Mouse (Mus musculus) embryonic facial prominence, embryonic 14.5 days (tissue): ENCODE data around the gene Pmp22. TPM values are rescaled to one million over a fixed set of nuclear protein-coding genes. Genes with fewer than 3 reads are reported as not detected.

ENCODE experiments used
- ATAC-seq: fragments of 200-750 bp; cut with Nextera tagmentation; 2 replicates; pipeline ENCODE4 v1.8.0; 2017; ENCODE audit warnings: low read depth, moderate number of reproducible peaks, moderate TSS enrichment
- DNase-seq: peaks from one replicate; pipeline ENCODE4 v3.0.0-alpha.2; 2015; ENCODE audit warnings: low spot score
- H3K27ac ChIP-seq: fragments of 300-500 bp; sonication (generic); replicated peaks from 2 replicates; pipeline ENCODE4 v1.5.1; 2014; ENCODE audit warnings: low read depth, mild to moderate bottlenecking, low read length, moderate library complexity
- H3K27me3 ChIP-seq: fragments of 300-500 bp; sonication (generic); replicated peaks from 2 replicates; pipeline ENCODE4 v1.6.1; 2014; ENCODE audit warnings: low read length; ENCODE audit not compliant: control insufficient read depth, insufficient read depth
- H3K36me3 ChIP-seq: fragments of 300-500 bp; sonication (generic); 2 replicates; pipeline ENCODE4 v1.6.1; 2014; ENCODE audit warnings: low read length, mixed read lengths; ENCODE audit not compliant: control insufficient read depth, insufficient read depth
- H3K4me1 ChIP-seq: fragments of 300-500 bp; sonication (generic); 2 replicates; pipeline ENCODE4 v1.6.1; 2014; ENCODE audit warnings: antibody characterized with exemption, low read length; ENCODE audit not compliant: control insufficient read depth, insufficient read depth
- H3K4me2 ChIP-seq: fragments of 300-500 bp; sonication (generic); 2 replicates; pipeline ENCODE4 v1.6.1; 2014; ENCODE audit warnings: low read depth, mild to moderate bottlenecking, low read length, moderate library complexity, mixed read lengths
- H3K4me3 ChIP-seq: fragments of 300-500 bp; sonication (generic); 2 replicates; pipeline ENCODE4 v1.5.1; 2014; ENCODE audit warnings: low read depth, mild to moderate bottlenecking, low read length
- H3K9ac ChIP-seq: fragments of 300-500 bp; sonication (generic); 2 replicates; pipeline ENCODE4 v1.6.1; 2014; ENCODE audit warnings: low read depth, mild to moderate bottlenecking, low read length, moderate library complexity, mixed read lengths
- H3K9me3 ChIP-seq: fragments of 300-500 bp; sonication (generic); 2 replicates; pipeline ENCODE4 v1.6.1; 2016; ENCODE audit warnings: low read length; ENCODE audit not compliant: control insufficient read depth
- WGBS: fragments of 180-500 bp; shearing (Covaris S2); extraction: QIAGEN DNeasy Blood & Tissue Kit; methylation state at CpG from one replicate; pipeline ENCODE4 v1.1.7; 2014; 5-methylcytosine and 5-hydroxymethylcytosine counted together
- polyA plus RNA-seq: library from polyadenylated mRNA; unstranded; fragments of >200 nt; fragmentation: Nextera tagmentation; extraction: Ambion mirVana; gene quantifications from 2 replicates; pipeline ENCODE4 v1.2.1, GENCODE M21; 2014

The Pmp22 gene
- polyA plus RNA-seq, 1 experiment from 2014 or later: 297 TPM

- ATAC-seq (no peak), DNase-seq (no peak)
- Histone ChIP-seq H3K27ac (peak overlapping the region; percentile 96; the same call in 1 of the 2 replicates), H3K9me3 (no peaks in the 10 kb centered on the region), H3K9ac (peak overlapping the region; percentile 75), H3K4me1 (peaks cover 33% of the 10 kb centered on the region), H3K4me2 (peak overlapping the region; percentile 61), H3K27me3 (peaks cover 8% of the 10 kb centered on the region; the same call in 1 of the 2 replicates), H3K36me3 (peaks cover 12% of the 10 kb centered on the region; the same call in 1 of the 2 replicates), H3K4me3 (peak overlapping the region; percentile 52)
- 40% methylated on average over 8 of the region's 8 CpGs for WGBS
Measured at GRCm38 (mm10) chr11:63130497-63130896, 1.7 kb downstream of the Pmp22 start.

- DNase-seq (peak; percentile 81), ATAC-seq (no peak)
- peak overlapping the region; percentile 61 for H3K4me2 ChIP-seq
- peaks cover 38% of the 10 kb centered on the region for H3K4me1 ChIP-seq
- WGBS: 5% methylated on average over 33 of the region's 33 CpGs
- peaks cover 16% of the 10 kb centered on the region for H3K36me3 ChIP-seq
- H3K27ac ChIP-seq: peak overlapping the region; percentile 96
- no peaks in the 10 kb centered on the region for H3K9me3 ChIP-seq
- peaks cover 8% of the 10 kb centered on the region; the same call in 1 of the 2 replicates for H3K27me3 ChIP-seq
- H3K4me3 ChIP-seq: peak overlapping the region; percentile 52
- peak overlapping the region; percentile 75 for H3K9ac ChIP-seq
Measured at GRCm38 (mm10) chr11:63131001-63131692, 2.4 kb downstream of the Pmp22 start.

- peak overlapping the region; percentile 61 for H3K4me2 ChIP-seq
- ATAC-seq (no peak), DNase-seq (no peak)
- H3K4me1 ChIP-seq: peaks cover 41% of the 10 kb centered on the region
- peak overlapping the region; percentile 96 for H3K27ac ChIP-seq
- WGBS: 2% methylated on average over 11 of the region's 11 CpGs
- H3K36me3 ChIP-seq: peaks cover 21% of the 10 kb centered on the region
- peak overlapping the region; percentile 52 for H3K4me3 ChIP-seq
- H3K9me3 ChIP-seq: no peaks in the 10 kb centered on the region
- H3K9ac ChIP-seq: peak overlapping the region; percentile 75
- H3K27me3 ChIP-seq: peaks cover 8% of the 10 kb centered on the region; the same call in 1 of the 2 replicates
Measured at GRCm38 (mm10) chr11:63131693-63132040, 2.9 kb downstream of the Pmp22 start.

- Histone ChIP-seq H3K4me1 (peaks cover 41% of the 10 kb centered on the region), H3K9me3 (no peaks in the 10 kb centered on the region), H3K27ac (peak overlapping the region; percentile 96), H3K4me3 (peak overlapping the region; percentile 52), H3K4me2 (peak overlapping the region; percentile 61), H3K27me3 (peaks cover 8% of the 10 kb centered on the region; the same call in 1 of the 2 replicates), H3K36me3 (peaks cover 26% of the 10 kb centered on the region), H3K9ac (peak overlapping the region; percentile 75)
- WGBS: under 1% methylated on average over 11 of the region's 11 CpGs
- DNase-seq: no peak
- peak; percentile 10; the same call in 1 of the 2 replicates for ATAC-seq
Measured at GRCm38 (mm10) chr11:63132151-63132500, 3.3 kb downstream of the Pmp22 start.

GRCm38 (mm10) chr11:63132501-63133435, 4.0 kb downstream of the Pmp22 start:
- H3K27ac ChIP-seq: peak overlapping the region; percentile 96
- DNase-seq: peak; percentile 89
- H3K27me3 ChIP-seq: peaks cover 8% of the 10 kb centered on the region; the same call in 1 of the 2 replicates
- H3K36me3 ChIP-seq: peaks cover 29% of the 10 kb centered on the region
- 1% methylated on average over 39 of the region's 66 CpGs for WGBS
- H3K9ac ChIP-seq: peak overlapping the region; percentile 75
- no peaks in the 10 kb centered on the region for H3K9me3 ChIP-seq
- H3K4me2 ChIP-seq: peak overlapping the region; percentile 61
- ATAC-seq: peak; percentile 54
- peaks cover 41% of the 10 kb centered on the region for H3K4me1 ChIP-seq
- H3K4me3 ChIP-seq: peak overlapping the region; percentile 52

GRCm38 (mm10) chr11:63134021-63134420, 5.2 kb downstream of the Pmp22 start:
- Histone ChIP-seq H3K4me3 (peak overlapping the region; percentile 52), H3K9ac (peak overlapping the region; percentile 75; the same call in 1 of the 2 replicates), H3K27me3 (peaks cover 8% of the 10 kb centered on the region; the same call in 1 of the 2 replicates), H3K27ac (no peak overlapping the region), H3K9me3 (no peaks in the 10 kb centered on the region), H3K4me2 (peak overlapping the region; percentile 61), H3K36me3 (peaks cover 36% of the 10 kb centered on the region), H3K4me1 (peaks cover 43% of the 10 kb centered on the region)
- ATAC-seq (no peak), DNase-seq (no peak)
- 71% methylated on average over 5 of the region's 5 CpGs for WGBS

GRCm38 (mm10) chr11:63134742-63135482, 6.1 kb downstream of the Pmp22 start:
- Histone ChIP-seq H3K9ac (peak overlapping the region; percentile 75; the same call in 1 of the 2 replicates), H3K36me3 (peaks cover 43% of the 10 kb centered on the region), H3K9me3 (no peaks in the 10 kb centered on the region), H3K27me3 (peaks cover 8% of the 10 kb centered on the region; the same call in 1 of the 2 replicates), H3K27ac (peak overlapping the region; percentile 84), H3K4me3 (0 out of 2 replicates have a peak overlapping the region, but pooled peaks have one; percentile 5), H3K4me1 (peaks cover 42% of the 10 kb centered on the region), H3K4me2 (peak overlapping the region; percentile 61)
- ATAC-seq (no peak), DNase-seq (peak; percentile 58)
- 38% methylated on average over 15 of the region's 15 CpGs for WGBS

GRCm38 (mm10) chr11:63135622-63136021, 6.8 kb downstream of the Pmp22 start:
- H3K4me3 ChIP-seq: no peak overlapping the region
- WGBS: 0% methylated on average over 8 of the region's 8 CpGs
- H3K27ac ChIP-seq: peak overlapping the region; percentile 84
- ATAC-seq (peak; percentile 83), DNase-seq (peak; percentile 96)
- peaks cover 8% of the 10 kb centered on the region; the same call in 1 of the 2 replicates for H3K27me3 ChIP-seq
- H3K36me3 ChIP-seq: peaks cover 50% of the 10 kb centered on the region
- peak overlapping the region; percentile 61 for H3K4me2 ChIP-seq
- H3K9ac ChIP-seq: peak overlapping the region; percentile 20; the same call in 1 of the 2 replicates
- H3K4me1 ChIP-seq: peaks cover 38% of the 10 kb centered on the region
- H3K9me3 ChIP-seq: no peaks in the 10 kb centered on the region
